Mouse (Mus musculus) lung, embryonic 15.5 days (tissue): ENCODE results near the gene Iglon5. TPM values are rescaled to one million over a fixed set of nuclear protein-coding genes. Genes with fewer than 3 reads are reported as not detected.

Experiments used
- microRNA-seq: library from miRNA; unstranded; fragments of <30 nt; microRNA quantifications from one replicate; pipeline ENCODE4, GENCODE M21; 2016
- polyA plus RNA-seq: library from polyadenylated mRNA; unstranded; fragments of >200 nt; fragmentation: Nextera tagmentation; extraction: Ambion mirVana; gene quantifications from 2 replicates; pipeline ENCODE4 v1.2.1, GENCODE M21; 2015

The Iglon5 gene
- polyA plus RNA-seq, 1 experiment from 2014 or later, result 0.39 TPM

Small RNA genes within 50 kb of the gene (microRNA-seq; reads per million reads assigned to microRNA genes)
- not detected for gene Mir7051

Other genes with a start within 250 kb of the Iglon5 start
- 12.8 and 13.3 TPM in 2 replicates for gene Zfp715, start 176.8 kb downstream of the Iglon5 start, polyA plus RNA-seq
- 0.16 and 0.19 TPM in 2 replicates for gene Siglecf, start 138.7 kb downstream of the Iglon5 start, polyA plus RNA-seq
- gene Siglecg, start 81.9 kb downstream of the Iglon5 start, polyA plus RNA-seq, result 0.35 and 0.45 TPM in 2 replicates
- gene Lim2, start 62.4 kb downstream of the Iglon5 start, polyA plus RNA-seq, result not detected in 2 replicates
- 1.2 and 7.7 TPM in 2 replicates for gene Nkg7, start 53.0 kb downstream of the Iglon5 start, polyA plus RNA-seq
- gene Cldnd2, start 49.3 kb downstream of the Iglon5 start, polyA plus RNA-seq, result not detected in 2 replicates
- 331 and 333 TPM in 2 replicates for gene Etfb, start 46.0 kb downstream of the Iglon5 start, polyA plus RNA-seq
- 0.45 TPM in 1 of 2 replicates, not detected in the other for gene Gm45233, start 45.9 kb downstream of the Iglon5 start, polyA plus RNA-seq
- gene Vsig10l, start 26.9 kb downstream of the Iglon5 start, polyA plus RNA-seq, result 2.0 and 2.7 TPM in 2 replicates
- not detected in 2 replicates for gene 4931406B18Rik, start 15.9 kb upstream of the Iglon5 start, polyA plus RNA-seq
- gene Cd33, start 54.4 kb upstream of the Iglon5 start, polyA plus RNA-seq, result 1.2 and 1.7 TPM in 2 replicates
- gene Zfp658, start 72.2 kb upstream of the Iglon5 start, polyA plus RNA-seq, result 3.5 and 4.4 TPM in 2 replicates
- 13.1 and 13.5 TPM in 2 replicates for gene Zfp719, start 89.5 kb upstream of the Iglon5 start, polyA plus RNA-seq
- 0.15 and 0.33 TPM in 2 replicates for gene Zfp819, start 117.1 kb upstream of the Iglon5 start, polyA plus RNA-seq
- not detected in 2 replicates for gene Ceacam18, start 144.6 kb upstream of the Iglon5 start, polyA plus RNA-seq
- gene Siglece, start 170.1 kb upstream of the Iglon5 start, polyA plus RNA-seq, result 0.74 and 1.0 TPM in 2 replicates
- gene Ctu1, start 181.9 kb upstream of the Iglon5 start, polyA plus RNA-seq, result 13.9 and 14.2 TPM in 2 replicates
- gene Klk14, start 200.3 kb upstream of the Iglon5 start, polyA plus RNA-seq, result not detected in 2 replicates
- gene Klk13, start 222.5 kb upstream of the Iglon5 start, polyA plus RNA-seq, result 2.6 and 3.0 TPM in 2 replicates